Mouse (Mus musculus): ENCODE results near the gene Tnpo1.
"Not testable (repeated sequence)": the region's sequence is repeated elsewhere in the genome, so short reads cannot be mapped to it uniquely, and the experiment has no call there.

The Tnpo1 gene

DNA sequence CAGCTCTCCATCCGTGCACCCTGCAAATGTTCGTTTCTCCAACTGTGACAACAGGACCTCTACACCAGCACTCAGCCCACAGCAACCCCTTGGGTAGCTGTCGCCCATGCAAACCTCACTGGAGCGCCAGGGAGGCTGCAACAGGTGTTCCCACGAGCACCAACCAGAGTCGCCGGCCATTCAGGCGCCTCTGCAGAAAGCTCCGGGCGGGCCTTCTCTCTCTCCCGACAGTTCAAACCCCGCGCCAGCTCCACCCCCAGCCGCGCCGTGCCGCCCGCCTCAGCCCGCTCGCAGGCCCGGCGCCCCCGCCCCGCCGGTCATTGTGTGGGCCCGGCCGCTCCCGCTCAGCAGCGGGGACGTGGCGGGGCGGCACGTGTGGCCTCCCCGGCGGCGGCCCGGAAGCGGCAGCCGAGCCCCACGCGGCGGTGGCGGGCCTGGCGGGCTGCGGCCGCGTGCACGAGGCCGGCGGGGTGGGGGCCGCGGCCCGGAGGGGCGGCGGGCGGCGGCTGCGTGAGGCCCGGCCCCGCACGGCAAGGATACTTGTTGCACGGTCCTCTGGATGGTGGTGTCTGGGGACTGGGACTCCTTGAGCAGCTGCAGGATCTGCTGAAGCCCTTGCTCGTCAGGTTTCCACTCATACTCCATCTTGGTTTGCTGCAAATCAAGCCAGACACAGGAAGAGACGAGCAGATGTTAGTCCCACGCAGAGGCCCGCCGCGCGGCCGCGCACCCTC is 35.9 kb downstream of the Tnpo1 start:
- no peak for DNase-seq (ENCODE audit: extremely low read depth, low read depth)

- DNase-seq (ENCODE audit: extremely low read depth, low read depth) = no peak
Measured at GRCm38 (mm10) chr13:98889211-98889610, 37.0 kb downstream of the Tnpo1 start.

DNA sequence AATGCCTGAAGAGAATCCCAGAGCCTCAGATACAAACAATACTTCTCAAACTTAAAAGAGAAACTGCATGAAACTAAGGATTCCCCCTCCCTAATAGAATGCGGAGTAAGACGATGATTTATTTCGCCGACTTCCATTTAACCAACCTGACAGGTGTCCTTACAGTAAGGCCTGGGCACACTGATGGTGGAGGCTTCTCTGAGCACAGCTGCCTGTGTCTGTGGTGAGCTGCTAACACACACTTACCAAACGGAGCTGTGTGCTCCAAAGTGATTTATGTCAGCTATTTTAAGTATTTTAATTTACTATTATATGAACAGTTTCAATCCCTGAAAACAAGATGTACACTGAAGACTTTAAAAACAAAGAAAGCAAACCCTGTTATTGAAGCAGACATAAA is 42.4 kb downstream of the Tnpo1 start:
- no peak for DNase-seq (ENCODE audit: extremely low read depth, low read depth)

DNA sequence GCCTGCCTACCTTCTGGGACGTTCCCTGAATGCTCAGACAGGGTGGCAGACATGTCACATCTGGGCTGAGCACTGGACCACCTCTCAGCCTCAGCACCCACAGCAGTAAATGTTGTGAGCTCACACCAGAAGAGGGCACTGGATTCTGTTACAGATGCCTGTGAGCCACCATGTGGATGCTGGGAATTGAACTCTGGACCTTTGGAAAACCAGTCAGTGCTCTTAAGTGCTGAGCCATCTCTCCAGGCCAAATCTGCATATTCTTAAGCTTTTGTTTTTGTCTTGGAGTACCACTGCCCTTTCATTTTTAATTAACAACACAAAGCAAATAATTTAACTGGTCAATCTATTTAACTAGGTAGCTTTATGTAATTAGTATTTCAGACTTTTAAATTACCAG is 44.2 kb downstream of the Tnpo1 start:
- no peak for DNase-seq (ENCODE audit: extremely low read depth, low read depth)

GRCm38 (mm10) chr13:98880336-98880735 is 45.8 kb downstream of the Tnpo1 start:
- DNase-seq (ENCODE audit: extremely low read depth, low read depth) = no peak

- DNase-seq (ENCODE audit: extremely low read depth, low read depth) = no peak
Measured at GRCm38 (mm10) chr13:98879422-98879821, 46.8 kb downstream of the Tnpo1 start.

GRCm38 (mm10) chr13:98877165-98877564 is 49.0 kb downstream of the Tnpo1 start:
- no peak for DNase-seq (ENCODE audit: extremely low read depth, low read depth)

DNA sequence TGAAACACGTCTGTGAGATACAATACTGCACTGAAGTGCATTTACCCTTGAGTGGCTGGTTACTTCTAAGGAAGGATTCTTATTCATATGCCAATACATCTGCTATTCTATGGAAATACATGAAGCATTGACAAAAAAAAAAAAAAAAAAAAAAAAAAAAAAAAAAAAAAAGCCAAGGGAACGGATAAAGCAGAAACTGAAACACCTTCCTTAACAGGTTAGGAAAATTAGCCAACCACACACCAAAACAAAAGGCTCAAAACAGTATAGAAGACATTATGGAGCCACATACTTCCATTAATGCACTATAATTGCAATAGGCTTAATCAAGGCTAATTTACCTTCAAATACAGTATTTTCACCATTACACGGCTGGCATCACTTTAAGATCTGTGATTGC is 51.5 kb downstream of the Tnpo1 start:
- no peak for DNase-seq (ENCODE audit: extremely low read depth, low read depth)

DNA sequence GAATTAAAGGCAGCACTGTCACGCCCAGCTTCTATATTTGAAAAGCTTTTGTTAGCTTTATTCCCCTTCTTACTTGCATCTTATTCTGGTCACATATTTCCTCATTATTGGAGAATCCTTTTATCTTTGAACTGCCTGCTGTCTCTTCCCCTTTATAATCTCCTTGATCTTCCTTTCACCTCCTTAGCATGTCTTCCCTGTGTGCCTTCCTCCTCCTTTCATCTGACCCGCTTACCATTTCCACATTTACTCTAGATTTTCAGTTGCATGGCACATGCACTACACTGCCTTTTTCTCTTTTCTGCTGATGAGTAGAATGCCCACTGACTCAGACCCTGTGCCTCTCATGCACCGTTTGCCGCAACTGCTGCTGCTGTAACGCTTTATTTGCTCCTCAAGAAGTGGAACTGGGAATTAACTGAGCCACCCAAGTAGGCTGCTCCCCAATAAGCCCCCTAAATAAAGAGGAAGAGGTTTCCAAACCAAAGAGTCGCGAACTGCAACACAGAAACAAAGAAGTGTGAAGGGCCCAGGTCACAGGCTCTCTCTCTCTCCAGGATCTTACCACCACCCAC is 53.8 kb downstream of the Tnpo1 start:
- DNase-seq (ENCODE audit: extremely low read depth, low read depth) = no peak

DNA sequence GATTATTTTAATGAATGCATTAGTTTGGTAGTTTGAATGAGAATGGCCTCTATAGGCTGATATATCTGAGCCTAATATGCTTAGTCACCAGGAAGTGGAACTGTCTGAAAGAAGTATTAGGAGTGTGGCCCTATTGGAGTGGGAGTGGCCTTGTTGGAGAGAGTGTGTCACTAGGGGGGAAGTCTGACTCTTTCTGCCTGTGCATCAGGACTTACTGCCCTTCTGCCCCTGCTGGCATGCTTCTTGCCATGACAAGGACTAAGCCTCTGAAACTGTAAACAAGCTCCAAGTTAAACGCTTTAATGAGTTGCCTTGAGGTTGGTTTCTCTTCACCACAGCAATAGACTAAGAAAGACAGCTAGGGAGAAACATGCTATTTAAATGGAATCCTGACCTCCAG is 54.9 kb downstream of the Tnpo1 start:
- peak; percentile 78 for DNase-seq (ENCODE audit: extremely low read depth, low read depth)

GRCm38 (mm10) chr13:98868236-98868923 is 57.8 kb downstream of the Tnpo1 start:
- DNase-seq (ENCODE audit: extremely low read depth, low read depth) = no peak

GRCm38 (mm10) chr13:98867810-98868209 is 58.4 kb downstream of the Tnpo1 start:
- no peak for DNase-seq (ENCODE audit: extremely low read depth, low read depth)

DNA sequence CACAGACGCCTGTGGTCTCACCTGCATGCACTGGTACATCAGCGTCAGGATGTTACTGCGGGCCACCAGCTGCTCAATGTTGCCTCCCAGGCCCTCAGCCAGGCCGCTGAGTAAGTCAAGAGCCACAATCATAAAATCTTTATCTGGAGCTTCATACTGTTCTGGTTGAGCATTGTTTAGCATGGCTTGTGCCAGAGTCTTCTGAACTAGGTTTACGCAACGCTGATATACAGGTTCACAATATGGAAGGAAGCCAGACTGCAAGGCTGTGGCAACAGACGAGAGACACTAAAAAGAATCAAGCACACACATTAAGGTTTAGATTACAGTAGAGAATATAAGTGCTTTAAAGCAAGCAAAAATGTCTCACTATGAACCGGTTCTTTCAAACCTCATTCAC is 70.9 kb downstream of the Tnpo1 start:
- DNase-seq (ENCODE audit: extremely low read depth, low read depth) = no peak

- DNase-seq (ENCODE audit: extremely low read depth, low read depth) = no peak
Measured at GRCm38 (mm10) chr13:98845794-98846193, 80.4 kb downstream of the Tnpo1 start.

DNA sequence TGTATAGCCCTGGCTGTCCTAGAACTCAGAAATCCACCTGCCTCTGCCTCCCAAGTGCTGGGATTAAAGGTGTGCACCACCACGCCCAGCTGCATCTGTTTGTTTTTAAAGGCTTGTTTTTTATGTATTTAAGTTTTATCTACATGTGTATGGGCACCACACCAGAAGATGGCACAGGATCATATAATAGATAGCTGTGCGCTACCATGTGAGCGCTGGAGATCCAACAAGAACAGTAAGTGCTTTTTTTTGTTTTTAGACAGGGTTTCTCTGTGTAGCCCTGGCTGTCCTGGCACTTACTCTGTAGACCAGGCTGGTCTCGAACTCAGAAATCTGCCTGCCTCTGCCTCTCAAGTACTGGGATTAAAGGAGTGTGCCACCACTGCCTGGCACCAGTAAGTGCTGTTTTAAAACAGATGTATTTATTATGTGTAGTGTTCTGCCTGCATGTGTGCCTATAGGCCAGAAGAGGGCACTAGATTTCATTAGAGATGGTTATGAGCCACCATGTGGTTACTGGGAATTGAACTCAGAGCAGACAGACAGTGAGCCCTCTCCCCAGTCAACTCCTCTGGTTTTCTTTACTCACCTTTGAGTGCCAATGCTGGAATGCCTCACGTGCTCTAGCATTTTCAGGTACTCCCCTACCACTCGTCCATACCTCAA is 89.6 kb downstream of the Tnpo1 start:
- DNase-seq (ENCODE audit: extremely low read depth, low read depth) = no peak

DNA sequence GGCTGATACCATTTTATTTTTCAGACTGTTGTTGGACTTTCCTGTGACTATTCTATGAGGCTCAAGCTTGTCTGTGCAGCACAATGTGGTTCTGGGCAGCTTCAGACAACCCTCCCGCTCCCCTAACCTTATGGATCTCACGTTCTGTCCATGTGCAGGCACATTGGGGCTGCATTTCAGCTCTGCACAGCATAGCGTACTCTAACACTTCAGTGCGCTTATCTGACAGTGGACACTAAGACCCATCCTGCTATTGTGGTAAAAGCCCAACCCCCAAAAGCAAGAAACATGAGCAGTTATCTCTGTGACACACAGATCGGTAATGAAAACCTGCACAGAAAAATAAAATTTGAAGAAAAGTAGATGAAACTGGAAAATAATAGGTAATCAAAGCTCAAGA is 90.4 kb downstream of the Tnpo1 start:
- no peak for DNase-seq (ENCODE audit: extremely low read depth, low read depth)

GRCm38 (mm10) chr13:98834723-98835122 is 91.5 kb downstream of the Tnpo1 start:
- no peak for DNase-seq (ENCODE audit: extremely low read depth, low read depth)

DNA sequence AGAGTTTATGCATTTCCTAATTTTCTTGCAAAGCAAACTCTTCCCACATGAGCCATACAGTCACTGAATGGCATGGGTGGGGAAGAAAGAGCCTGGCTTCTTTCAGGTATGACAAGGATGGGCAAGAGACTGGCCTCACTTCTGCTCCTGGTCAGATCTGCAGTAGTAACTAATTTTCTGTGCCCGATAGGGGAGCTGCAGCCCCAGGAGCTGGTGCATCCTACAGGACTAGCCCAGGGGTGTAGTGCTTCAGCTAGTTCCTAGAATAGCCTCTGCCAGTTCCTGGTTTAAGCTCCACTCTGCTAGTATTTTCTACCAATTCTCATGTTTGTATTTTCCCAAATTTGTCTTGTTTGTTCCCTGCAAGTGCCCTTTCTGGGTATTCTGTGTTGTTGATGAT is 92.0 kb downstream of the Tnpo1 start:
- no peak for DNase-seq (ENCODE audit: extremely low read depth, low read depth)

GRCm38 (mm10) chr13:98832451-98833450 is 93.4 kb downstream of the Tnpo1 start:
- no peak for DNase-seq (ENCODE audit: extremely low read depth, low read depth)

DNA sequence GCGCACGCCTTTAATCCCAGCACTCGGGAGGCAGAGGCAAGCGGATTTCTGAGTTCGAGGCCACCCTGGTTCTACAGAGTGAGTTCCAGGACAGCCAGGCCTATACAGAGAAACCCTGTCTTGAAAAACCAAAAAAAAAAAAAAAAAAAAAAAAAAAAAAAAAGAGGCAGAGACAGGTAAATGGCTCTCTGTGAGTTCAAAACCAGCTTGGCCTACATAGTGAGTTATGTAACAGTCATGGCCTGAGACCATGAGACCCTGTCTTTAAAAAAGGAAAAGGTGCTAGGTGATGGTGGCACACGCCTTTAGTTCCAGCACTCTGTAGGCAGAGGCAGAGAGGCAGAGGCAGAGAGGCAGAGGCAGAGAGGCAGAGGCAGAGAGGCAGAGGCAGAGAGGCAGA is 97.2 kb downstream of the Tnpo1 start:
- DNase-seq (ENCODE audit: extremely low read depth, low read depth) = not testable (repeated sequence)

GRCm38 (mm10) chr13:98825574-98825973 is 100.6 kb downstream of the Tnpo1 start:
- no peak for DNase-seq (ENCODE audit: extremely low read depth, low read depth)

Measured in MEL-GATA-1-ER (cell line).